ENCODE assay signal across 22 mouse cellular contexts in genomic region chr9:96824857-96825256, GRCm38 (mm10).
"Had no signal": no experiment of that assay in that cellular context is flagged by ENCODE, and none has a peak within 500 bp of the region (broad histone marks: within the 10 kb centered on the region; RNA-seq: fewer than 3 reads in every experiment).

No protein-coding gene starts in this region.

- H3K27me3 ChIP-seq: heart, embryonic 12.5 days; hindbrain, embryonic 12.5 days; intestine, embryonic 15.5 days; limb, embryonic 13.5 days; limb, embryonic 15.5 days; liver, embryonic 12.5 days had no signal

- DNase-seq: gastrocnemius, adult 2 months; gastrocnemius, postnatal 10 days; gastrocnemius, postnatal 25 days; heart, postnatal 10 days; heart, postnatal 4 days; kidney, adult 18-20 months; kidney, postnatal 10 days; kidney, postnatal 4 days; left cerebral cortex, postnatal 4 days; lung, adult 18-20 months had no signal

- H3K4me3 ChIP-seq: heart, embryonic 10.5 days; heart, embryonic 12.5 days; hindbrain, embryonic 10.5 days; hindbrain, embryonic 12.5 days; intestine, embryonic 15.5 days; layer of hippocampus, adult 2 months; left cerebral cortex, adult 2 months; limb, embryonic 13.5 days; limb, embryonic 15.5 days; liver, embryonic 12.5 days had no signal

- H3K36me3 ChIP-seq: liver, embryonic 12.5 days had no signal

- H3K9ac ChIP-seq: heart, embryonic 12.5 days; hindbrain, embryonic 12.5 days; hindbrain, embryonic 14.5 days; intestine, embryonic 15.5 days; limb, embryonic 13.5 days; limb, embryonic 15.5 days; liver, embryonic 12.5 days; liver, embryonic 14.5 days had no signal

- H3K4me1 ChIP-seq: hindbrain, embryonic 12.5 days; intestine, embryonic 15.5 days had no signal

- H3K9me3 ChIP-seq: heart, embryonic 10.5 days; heart, embryonic 12.5 days; hindbrain, embryonic 10.5 days; hindbrain, embryonic 12.5 days; intestine, embryonic 15.5 days; limb, embryonic 13.5 days; limb, embryonic 15.5 days; liver, embryonic 12.5 days had no signal

- H3K27ac ChIP-seq: heart, embryonic 10.5 days; hindbrain, embryonic 10.5 days; hindbrain, embryonic 12.5 days; hindbrain, embryonic 14.5 days; intestine, embryonic 15.5 days; layer of hippocampus, adult 2 months; limb, embryonic 15.5 days; liver, embryonic 12.5 days; liver, embryonic 14.5 days had no signal
